Mouse (Mus musculus) frontal cortex, adult 2 months (tissue): ENCODE measurements at regions not wholly inside any gene's neighbourhood (a gene's known extent, or its start where the extent isn't known, plus 50 kb on each side); places are given as distances from the start of the nearest gene placed in this dataset.
"Not testable (repeated sequence)": the region's sequence is repeated elsewhere in the genome, so short reads cannot be mapped to it uniquely, and the experiment has no call there.

Experiments
- DNase-seq, 2 experiments: peaks; one replicate each; pipeline ENCODE4 v3.0.0; 2022; ENCODE audit warnings: low spot score in 1 of 2; ENCODE audit errors: extremely low spot score in 1 of 2

DNA sequence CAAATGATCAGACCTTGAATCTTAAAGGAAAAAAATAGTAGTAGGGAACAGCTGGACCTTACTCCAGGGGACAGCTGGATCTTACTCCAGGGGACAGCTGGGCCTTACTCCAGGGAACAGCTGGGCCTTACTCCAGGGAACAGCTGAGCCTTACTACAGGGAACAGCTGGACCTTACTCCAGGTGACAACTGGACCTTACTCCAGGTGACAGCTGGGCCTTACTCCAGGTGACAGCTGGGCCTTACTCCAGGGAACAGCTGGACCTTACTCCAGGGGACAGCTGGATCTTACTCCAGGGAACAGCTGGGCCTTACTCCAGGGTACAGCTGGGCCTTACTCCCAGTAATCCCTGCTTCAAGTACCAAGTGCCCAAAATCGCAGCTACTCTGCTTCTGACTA, 178.3 kb upstream of the Zfp637 start:
- no peak for DNase-seq

- no peak for DNase-seq
These were observed 170.6 kb upstream of the Zfp637 start for GRCm38 (mm10) chr6:117670337-117670736.

- no peak for DNase-seq
These were observed 170.0 kb upstream of the Zfp637 start for GRCm38 (mm10) chr6:117670792-117671525.

GRCm38 (mm10) chr6:117675059-117675800, 165.8 kb upstream of the Zfp637 start:
- DNase-seq: peak in 1 of 2 experiments; percentile 13

GRCm38 (mm10) chr6:117676064-117676821, 164.7 kb upstream of the Zfp637 start:
- DNase-seq: no peak

DNA sequence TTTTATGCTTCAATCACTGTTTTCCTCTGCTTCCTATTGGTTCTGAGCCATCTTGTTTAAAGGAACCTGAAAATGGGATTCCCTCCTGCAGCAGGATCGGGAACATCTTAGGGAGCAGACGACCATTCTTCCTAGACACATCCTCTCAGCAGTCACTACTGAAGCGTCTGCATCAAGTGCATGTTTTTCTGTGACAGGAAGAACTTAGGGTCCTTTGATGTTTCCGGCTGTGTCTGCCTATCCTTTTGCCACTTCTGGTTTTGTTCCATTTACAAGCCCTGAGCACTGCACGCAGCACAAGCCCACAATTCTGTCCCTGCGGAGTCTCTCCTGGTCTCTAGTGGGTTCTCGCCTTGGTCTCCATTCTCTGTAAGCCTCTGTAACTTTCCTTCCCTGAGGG, 163.9 kb upstream of the Zfp637 start:
- no peak for DNase-seq

DNA sequence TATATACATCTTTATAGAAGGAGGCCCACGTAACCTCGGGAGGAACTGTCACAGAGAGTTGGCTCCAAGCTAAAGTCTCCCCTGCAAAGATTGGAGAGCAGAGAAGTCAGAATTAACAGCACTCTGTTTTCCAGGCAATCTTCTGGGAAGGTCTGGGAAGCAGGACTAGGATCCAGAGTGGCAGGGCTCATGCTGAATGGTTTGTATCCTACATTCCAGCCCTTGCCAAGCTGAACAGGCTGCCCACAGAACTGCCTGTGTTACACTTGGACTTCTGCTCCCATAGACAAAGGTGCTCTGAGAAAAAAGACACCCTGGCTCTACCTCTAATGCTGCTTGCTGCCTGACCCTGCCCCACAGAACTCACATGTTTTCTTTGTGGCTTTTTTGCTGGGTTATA, 163.2 kb upstream of the Zfp637 start:
- DNase-seq: no peak

DNA sequence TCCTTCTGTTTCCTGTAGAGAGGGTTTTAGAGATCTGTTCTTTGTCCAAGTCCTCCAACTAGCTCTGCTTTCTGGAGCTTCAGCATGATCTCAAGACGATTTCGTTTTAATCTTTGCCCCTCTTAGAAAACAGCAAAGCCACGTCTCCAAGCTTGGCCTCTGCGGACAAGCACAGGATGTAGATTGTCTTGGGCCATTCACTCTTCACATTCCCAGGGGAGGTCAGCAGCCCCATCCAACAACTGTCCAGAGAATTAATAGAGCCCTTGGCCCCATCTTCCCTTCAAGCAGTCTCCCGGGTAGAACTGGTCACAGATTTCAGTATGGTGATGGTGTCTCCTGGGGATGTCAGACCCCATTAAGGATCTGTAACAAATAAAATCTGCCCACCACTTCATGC, 162.7 kb upstream of the Zfp637 start:
- no peak for DNase-seq

- no peak for DNase-seq
These were observed 162.1 kb upstream of the Zfp637 start for GRCm38 (mm10) chr6:117678877-117679276.

DNA sequence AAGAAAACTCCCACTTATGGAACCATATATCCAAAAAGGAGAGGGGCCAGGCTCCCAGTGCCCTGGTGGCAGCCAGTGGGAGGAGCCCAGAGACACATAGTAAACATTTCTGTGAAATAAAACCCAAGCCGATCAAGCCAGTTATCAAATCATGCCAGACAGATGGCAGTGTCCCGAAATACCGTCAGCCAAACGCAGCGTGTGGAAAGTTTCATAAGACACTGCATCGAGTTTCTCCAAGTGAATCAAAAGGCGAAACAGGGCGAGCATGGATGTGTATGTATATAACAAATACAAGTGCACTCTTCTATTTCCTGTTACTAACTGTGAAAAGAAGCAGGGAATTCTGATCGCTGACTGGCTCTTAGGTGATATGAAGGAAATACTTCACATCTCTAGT, 154.8 kb upstream of the Zfp637 start:
- DNase-seq: peak in 1 of 2 experiments; percentile 38

GRCm38 (mm10) chr6:117687045-117687444, 153.9 kb upstream of the Zfp637 start:
- no peak for DNase-seq

- DNase-seq: no peak
These were observed 152.3 kb upstream of the Zfp637 start for GRCm38 (mm10) chr6:117688664-117689178.

- DNase-seq: no peak
These were observed 140.7 kb upstream of the Zfp637 start for GRCm38 (mm10) chr6:117700286-117700685.

GRCm38 (mm10) chr6:117701547-117701946, 139.4 kb upstream of the Zfp637 start:
- DNase-seq: no peak

GRCm38 (mm10) chr6:117706006-117706405, 135.0 kb upstream of the Zfp637 start:
- DNase-seq: no peak

- DNase-seq: no peak
These were observed 131.8 kb upstream of the Zfp637 start for GRCm38 (mm10) chr6:117709212-117709611.

DNA sequence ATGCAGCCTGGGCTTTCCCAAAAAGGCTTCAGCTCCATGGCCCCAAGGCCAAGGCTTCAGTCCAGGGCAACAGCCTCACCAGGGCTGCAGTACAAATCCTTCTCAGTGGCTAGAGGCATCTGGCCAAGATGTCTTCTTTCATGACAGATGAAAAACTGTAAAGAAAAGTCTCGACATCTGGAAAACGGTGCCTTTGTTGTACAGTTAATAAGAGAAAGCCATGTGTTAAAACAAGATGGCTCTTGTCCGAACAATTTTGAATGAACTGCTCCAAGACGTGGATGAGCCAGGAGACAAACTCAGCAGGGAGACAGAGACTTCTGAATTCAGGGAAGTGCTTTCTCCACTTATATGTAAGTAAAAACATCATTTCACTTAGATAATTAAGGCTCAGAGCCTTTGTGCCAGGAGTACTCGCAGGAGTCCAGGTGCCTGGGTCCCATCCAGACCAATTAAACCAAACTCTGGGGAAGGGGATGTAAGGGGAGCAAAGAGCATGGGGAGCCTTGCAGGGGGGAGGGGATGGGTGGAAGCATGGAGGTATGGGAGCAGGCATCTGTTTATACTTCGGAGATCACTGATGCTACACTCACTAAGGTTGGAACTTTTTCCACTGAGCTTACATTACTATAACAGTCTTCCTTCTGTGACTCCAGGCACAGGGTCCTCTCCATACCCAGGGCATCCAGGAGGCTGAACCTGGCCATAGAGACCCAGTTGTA, 125.8 kb upstream of the Zfp637 start:
- no peak for DNase-seq

DNA sequence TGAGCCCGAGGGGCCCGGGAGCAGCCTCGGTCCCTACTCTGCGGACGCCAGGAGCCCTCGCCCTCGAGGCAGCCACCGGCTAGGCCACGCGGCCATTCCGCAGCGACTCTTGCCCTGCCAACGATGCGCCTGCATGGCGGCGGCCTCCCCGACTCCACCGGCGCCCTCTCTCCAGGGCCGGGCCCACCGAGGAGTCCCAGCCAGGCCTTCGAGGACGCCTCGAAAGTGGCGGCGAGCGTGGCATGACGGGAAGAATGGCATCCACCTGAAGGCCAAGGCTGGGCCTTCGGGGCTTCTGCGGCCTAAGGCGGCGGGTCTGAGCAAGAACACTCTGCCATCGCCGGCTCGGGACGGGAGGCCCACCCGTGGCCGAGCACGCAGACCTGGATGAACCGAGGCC, 124.6 kb upstream of the Zfp637 start:
- DNase-seq: not testable (repeated sequence)

- peak in 1 of 2 experiments; percentile 39 for DNase-seq
These were observed 88.6 kb upstream of the Zfp637 start for GRCm38 (mm10) chr6:117752338-117752737.

GRCm38 (mm10) chr6:117755682-117756081, 85.3 kb upstream of the Zfp637 start:
- DNase-seq: not testable (repeated sequence)
